Comparison of ENCODE assay signal across 16 mouse cellular contexts in the genomic region with DNA sequence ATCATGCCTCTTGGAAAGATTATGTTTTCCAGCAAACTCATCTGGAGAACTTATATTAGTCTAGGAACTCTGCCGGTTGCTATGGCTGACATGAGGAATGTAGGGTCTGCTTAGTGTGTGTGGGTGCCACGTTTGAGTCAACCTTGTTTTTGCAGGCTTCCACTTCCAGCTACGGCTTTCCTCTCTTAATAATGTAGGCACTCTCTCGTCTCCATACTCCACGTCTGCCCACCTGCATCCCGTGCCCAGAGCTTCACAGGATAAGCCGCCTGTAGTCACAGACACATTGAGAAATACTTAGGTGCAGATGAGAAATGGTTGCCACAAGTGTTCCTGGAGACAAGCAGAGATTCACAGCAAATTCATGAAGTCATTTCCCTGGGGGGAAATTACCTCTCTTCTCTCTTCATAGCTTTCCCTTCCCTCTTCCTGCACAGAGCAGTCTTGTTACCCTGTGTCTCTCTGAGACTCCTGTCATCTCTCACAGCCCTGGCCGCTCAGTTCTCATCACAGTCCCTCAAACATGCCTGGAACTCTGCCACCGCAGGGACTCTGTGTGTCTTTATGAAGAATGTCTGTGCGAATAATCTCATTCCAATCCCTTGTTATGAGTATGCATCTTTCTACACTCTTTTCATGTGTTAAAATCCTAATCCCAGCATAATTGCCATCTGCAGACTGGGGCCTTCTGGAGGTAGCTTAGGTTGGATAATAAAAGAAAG. TPM values are rescaled to one million over a fixed set of nuclear protein-coding genes. Genes with fewer than 3 reads are reported as not detected.
DNase-seq lines count a peak whose midpoint lies in the region; ATAC-seq lines count a peak whose summit lies in the region.
"Had no signal": no experiment of that assay in that cellular context is flagged by ENCODE, and none has a peak within 500 bp of the region (broad histone marks: within the 10 kb centered on the region; RNA-seq: fewer than 3 reads in every experiment).

No protein-coding gene starts in this region.

- H3K4me2 ChIP-seq in midbrain, embryonic 12.5 days (replicated peaks), result no peak overlapping the region
- H3K4me2 ChIP-seq in midbrain, embryonic 13.5 days (replicated peaks), result no peak overlapping the region

- no peaks in the 10 kb centered on the region for H3K27me3 ChIP-seq in midbrain, embryonic 12.5 days
- no peaks in the 10 kb centered on the region for H3K27me3 ChIP-seq in midbrain, embryonic 13.5 days

- H3K4me1 ChIP-seq in midbrain, embryonic 12.5 days, result peaks cover 22% of the 10 kb centered on the region
- peaks cover 34% of the 10 kb centered on the region for H3K4me1 ChIP-seq in midbrain, embryonic 13.5 days (replicated peaks)

- H3K36me3 ChIP-seq in midbrain, embryonic 12.5 days, result no peaks in the 10 kb centered on the region
- H3K36me3 ChIP-seq in midbrain, embryonic 13.5 days, result no peaks in the 10 kb centered on the region

- no peak for ATAC-seq in midbrain, embryonic 12.5 days (ENCODE audit: low FRiP score, low read depth)
- ATAC-seq in midbrain, embryonic 13.5 days, result no peak
- ATAC-seq: intestine, embryonic 16.5 days had no signal

- WGBS in midbrain, embryonic 12.5 days, result 54% methylated on average over 10 of the region's 10 CpGs
- WGBS in midbrain, embryonic 13.5 days, result 46% methylated on average over 10 of the region's 10 CpGs

- DNase-seq in gastrocnemius, postnatal 10 days, result peak; percentile 32
- no peak for DNase-seq in gastrocnemius, adult 8-10 months (ENCODE audit: low spot score in 2 of 2)
- DNase-seq in layer of hippocampus, adult 9-11 months, result peak; percentile 57
- peak; percentile 39 for DNase-seq in telencephalon, adult 2 months (ENCODE audit: low read depth, low spot score)
- no peak for DNase-seq in spleen, postnatal 36 days (ENCODE audit: low spot score in 2 of 2)
- DNase-seq: kidney, postnatal 25 days; lung, postnatal 4 days; thymus, postnatal 25 days had no signal

- no peaks in the 10 kb centered on the region for H3K9me3 ChIP-seq in midbrain, embryonic 12.5 days
- no peaks in the 10 kb centered on the region for H3K9me3 ChIP-seq in midbrain, embryonic 13.5 days

- no peak overlapping the region for H3K9ac ChIP-seq in midbrain, embryonic 12.5 days (replicated peaks)
- no peak overlapping the region for H3K9ac ChIP-seq in midbrain, embryonic 13.5 days (replicated peaks)

- H3K27ac ChIP-seq in midbrain, embryonic 12.5 days (replicated peaks), result 0 out of 2 replicates have a peak overlapping the region, but pooled peaks have one; percentile 6
- H3K27ac ChIP-seq in midbrain, embryonic 13.5 days, result no peak overlapping the region

- H3K4me3 ChIP-seq in midbrain, embryonic 12.5 days, result no peak overlapping the region
- H3K4me3 ChIP-seq in midbrain, embryonic 13.5 days (replicated peaks), result no peak overlapping the region
- H3K4me3 ChIP-seq: erythroblast, embryonic 14.5 days; myocyte had no signal

RNA-seq across cellular contexts. Expression of gene 5530401A14Rik, which starts 5.3 kb away (rescaled TPM):
- total RNA-seq in gastrocnemius, postnatal 10 days (2021), result under 1 TPM in 1 of 2 experiments, not detected in 1; 0.19 TPM
- under 1 TPM in 3 of 4 experiments, not detected in 1; 0.12 to 0.13 (median 0.12) TPM for total RNA-seq in gastrocnemius, adult 8-10 months (2022)
- polyA plus RNA-seq in midbrain, embryonic 12.5 days (2016; fragmentation: Nextera tagmentation; extraction: Ambion mirVana), result 0.46 and 0.52 TPM in 2 replicates
- 0.37 and 0.51 TPM in 2 replicates for polyA plus RNA-seq in midbrain, embryonic 13.5 days (2015; fragmentation: Nextera tagmentation; extraction: Ambion mirVana)
- total RNA-seq: granulocyte monocyte progenitor cell, adult 5-6 weeks; hematopoietic stem cell, adult 5-6 weeks; liver, adult 2 months had no signal
- polyA plus RNA-seq: erythroblast, embryonic 14.5 days; liver, adult 2 months; myocyte had no signal

Comparison
In these comparisons a context has a peak if more than half of its experiments do, and no peak if none do; other contexts are left out.
1. DNase-seq: peak in gastrocnemius, postnatal 10 days (single experiment), layer of hippocampus, adult 9-11 months (single experiment) and telencephalon, adult 2 months (single experiment); none in gastrocnemius, adult 8-10 months (0 of 2) and spleen, postnatal 36 days (0 of 2).